Mouse (Mus musculus) cerebellum, adult 9-11 months (tissue): Measurements from ENCODE around the gene Ccdc175.
A peak's percentile ranks its signal among the peaks of the same experiment; 100 is the strongest.

Source experiments
- DNase-seq: peaks from one replicate; pipeline ENCODE4 v3.0.0; 2022

Ccdc175 gene

GRCm38 (mm10) chr12:72096966-72097365 is 87.9 kb downstream of the Ccdc175 start:
- no peak for DNase-seq

- DNase-seq = no peak
Measured at GRCm38 (mm10) chr12:72089802-72090201, 95.0 kb downstream of the Ccdc175 start.

GRCm38 (mm10) chr12:72086166-72086825 is 98.5 kb downstream of the Ccdc175 start:
- DNase-seq = no peak

GRCm38 (mm10) chr12:72085329-72086165 is 99.3 kb downstream of the Ccdc175 start, which contains the start of the genes L3hypdh and Jkamp:
L3hypdh (minus strand) TSS chr12:72085439.
Jkamp (plus strand) TSS chr12:72085589.
- DNase-seq = peak; percentile 98

- DNase-seq = no peak
Measured at GRCm38 (mm10) chr12:72085024-72085328, 99.9 kb downstream of the Ccdc175 start.

GRCm38 (mm10) chr12:72084261-72085023 is 100.4 kb downstream of the Ccdc175 start:
- DNase-seq = no peak

GRCm38 (mm10) chr12:72083265-72083664 is 101.6 kb downstream of the Ccdc175 start:
- DNase-seq = no peak

- DNase-seq = no peak
Measured at GRCm38 (mm10) chr12:72082370-72082769, 102.5 kb downstream of the Ccdc175 start.

- DNase-seq = no peak
Measured at GRCm38 (mm10) chr12:72081961-72082360, 102.9 kb downstream of the Ccdc175 start.

- DNase-seq = no peak
Measured at GRCm38 (mm10) chr12:72078248-72078647, 106.6 kb downstream of the Ccdc175 start.

GRCm38 (mm10) chr12:72070327-72071269 is 114.2 kb downstream of the Ccdc175 start, which contains the start of gene Gpr135:
Gpr135 (minus strand) TSS chr12:72071125.
- peak; percentile 85 for DNase-seq

GRCm38 (mm10) chr12:72069626-72070326 is 115.1 kb downstream of the Ccdc175 start:
- DNase-seq = no peak

GRCm38 (mm10) chr12:72057780-72058179 is 127.0 kb downstream of the Ccdc175 start:
- no peak for DNase-seq

- no peak for DNase-seq
Measured at GRCm38 (mm10) chr12:72053851-72054250, 131.0 kb downstream of the Ccdc175 start.

- DNase-seq = no peak
Measured at GRCm38 (mm10) chr12:72053303-72053702, 131.5 kb downstream of the Ccdc175 start.

- no peak for DNase-seq
Measured at GRCm38 (mm10) chr12:72052571-72052970, 132.3 kb downstream of the Ccdc175 start.
